ENCODE assay signal across 24 mouse cellular contexts in genomic region chr7:134227101-134227500, GRCm38 (mm10). TPM values are rescaled to one million over a fixed set of nuclear protein-coding genes. Genes with fewer than 3 reads are reported as not detected.
DNase-seq lines count a peak whose midpoint lies in the region; ATAC-seq and TF ChIP-seq lines count a peak whose summit lies in the region.
"Had no signal": no experiment of that assay in that cellular context is flagged by ENCODE, and none has a peak within 500 bp of the region (broad histone marks: within the 10 kb centered on the region; RNA-seq: fewer than 3 reads in every experiment).

No protein-coding gene starts in this region.

- intact Hi-C loops in heart, postnatal 25 days (cut with DNase I): loop anchor here (5.0 kb wide), 1 partner anchor 260 kb away; no protein-coding TSS in a partner anchor

- TF ChIP-seq POLR2A in lung, adult 2 months (IDR thresholded peaks at IDR 0.05; ENCODE audit: borderline replicate concordance, extremely low read depth, low read depth, low read length): no peak

- no peak overlapping the region for H3K4me3 ChIP-seq in heart, embryonic 10.5 days
- no peak overlapping the region for H3K4me3 ChIP-seq in lung, embryonic 14.5 days (ENCODE audit: low read depth, low read length)
- no peak overlapping the region for H3K4me3 ChIP-seq in lung, adult 2 months (replicated peaks; ENCODE audit: extremely low read depth, low read depth, low read length)
- no peak overlapping the region for H3K4me3 ChIP-seq in stomach, embryonic 14.5 days (ENCODE audit: low read depth, low read length)
- H3K4me3 ChIP-seq in stomach, postnatal 0 days (ENCODE audit: low read depth, low read length): no peak overlapping the region
- no peak overlapping the region for H3K4me3 ChIP-seq in limb, embryonic 10.5 days
- H3K4me3 ChIP-seq: embryonic facial prominence, embryonic 13.5 days; erythroblast, embryonic 14.5 days; forebrain, embryonic 12.5 days; forebrain, embryonic 15.5 days; heart, embryonic 12.5 days; heart, embryonic 15.5 days; hindbrain, embryonic 13.5 days had no signal

- H3K9me3 ChIP-seq in heart, embryonic 10.5 days: no peaks in the 10 kb centered on the region
- no peaks in the 10 kb centered on the region for H3K9me3 ChIP-seq in lung, embryonic 14.5 days (ENCODE audit: low read depth, low read length)
- H3K9me3 ChIP-seq in stomach, embryonic 14.5 days (ENCODE audit: control insufficient read depth, low read depth, low read length): no peaks in the 10 kb centered on the region
- no peaks in the 10 kb centered on the region for H3K9me3 ChIP-seq in stomach, postnatal 0 days (ENCODE audit: control insufficient read depth, low read length)
- H3K9me3 ChIP-seq in limb, embryonic 10.5 days (replicated peaks): no peaks in the 10 kb centered on the region
- H3K9me3 ChIP-seq: embryonic facial prominence, embryonic 13.5 days; forebrain, embryonic 12.5 days; forebrain, embryonic 15.5 days; heart, embryonic 12.5 days; heart, embryonic 15.5 days; hindbrain, embryonic 13.5 days had no signal

- no peaks in the 10 kb centered on the region for H3K36me3 ChIP-seq in heart, embryonic 10.5 days
- H3K36me3 ChIP-seq in lung, embryonic 14.5 days (ENCODE audit: insufficient read depth): no peaks in the 10 kb centered on the region
- no peaks in the 10 kb centered on the region for H3K36me3 ChIP-seq in stomach, embryonic 14.5 days (ENCODE audit: control insufficient read depth, insufficient read depth, low read length)
- no peaks in the 10 kb centered on the region for H3K36me3 ChIP-seq in stomach, postnatal 0 days (ENCODE audit: control insufficient read depth, insufficient read depth, low read length)
- H3K36me3 ChIP-seq in limb, embryonic 10.5 days: no peaks in the 10 kb centered on the region
- H3K36me3 ChIP-seq: embryonic facial prominence, embryonic 13.5 days; forebrain, embryonic 12.5 days; forebrain, embryonic 15.5 days; heart, embryonic 12.5 days; heart, embryonic 15.5 days; hindbrain, embryonic 13.5 days had no signal

- 89% methylated on average over 4 of the region's 4 CpGs for WGBS in heart, embryonic 10.5 days
- 60% methylated on average over 4 of the region's 4 CpGs for WGBS in lung, embryonic 14.5 days
- 85% methylated on average over 4 of the region's 4 CpGs for WGBS in lung, adult 2 months
- WGBS in stomach, embryonic 14.5 days: 72% methylated on average over 4 of the region's 4 CpGs
- WGBS in stomach, postnatal 0 days: 65% methylated on average over 4 of the region's 4 CpGs
- 83% methylated on average over 4 of the region's 4 CpGs for WGBS in limb, embryonic 10.5 days

- peak; percentile 69 for DNase-seq in heart, embryonic 10.5 days (ENCODE audit: low spot score)
- DNase-seq in heart, postnatal 25 days (ENCODE audit: low spot score): no peak
- DNase-seq in lung, embryonic 14.5 days: no peak
- no peak for DNase-seq in lung, adult 2 months
- no peak for DNase-seq in stomach, postnatal 0 days (ENCODE audit: low spot score)
- DNase-seq in limb, embryonic 10.5 days (ENCODE audit: low spot score): no peak
- DNase-seq in left cerebral cortex, adult 18-20 months (ENCODE audit: low spot score in 2 of 2): no peak
- DNase-seq: cerebellum, adult 11 months; cerebellum, adult 9-11 months; gastrocnemius, postnatal 10 days; gastrocnemius, postnatal 36 days had no signal

- H3K4me1 ChIP-seq in heart, embryonic 10.5 days: peaks cover 41% of the 10 kb centered on the region
- peaks cover 23% of the 10 kb centered on the region for H3K4me1 ChIP-seq in lung, embryonic 14.5 days (ENCODE audit: insufficient read depth)
- peaks cover 9% of the 10 kb centered on the region for H3K4me1 ChIP-seq in lung, adult 2 months (ENCODE audit: control insufficient read depth, insufficient read depth, low read length)
- peaks cover 15% of the 10 kb centered on the region for H3K4me1 ChIP-seq in stomach, embryonic 14.5 days (ENCODE audit: control insufficient read depth, insufficient read depth, low read length)
- H3K4me1 ChIP-seq in stomach, postnatal 0 days (replicated peaks; ENCODE audit: control insufficient read depth, insufficient read depth): no peaks in the 10 kb centered on the region
- peaks cover 51% of the 10 kb centered on the region for H3K4me1 ChIP-seq in limb, embryonic 10.5 days

- no peak overlapping the region for H3K9ac ChIP-seq in lung, embryonic 14.5 days
- H3K9ac ChIP-seq in stomach, embryonic 14.5 days (replicated peaks; ENCODE audit: low read depth, low read length): no peak overlapping the region
- H3K9ac ChIP-seq in stomach, postnatal 0 days (ENCODE audit: low read length): no peak overlapping the region
- H3K9ac ChIP-seq: embryonic facial prominence, embryonic 13.5 days; forebrain, embryonic 12.5 days; forebrain, embryonic 15.5 days; heart, embryonic 12.5 days; heart, embryonic 15.5 days; hindbrain, embryonic 13.5 days had no signal

- H3K4me2 ChIP-seq in lung, embryonic 14.5 days: no peak overlapping the region
- H3K4me2 ChIP-seq in stomach, embryonic 14.5 days (replicated peaks; ENCODE audit: low read depth, low read length): no peak overlapping the region
- H3K4me2 ChIP-seq in stomach, postnatal 0 days (replicated peaks; ENCODE audit: low read depth): no peak overlapping the region
- H3K4me2 ChIP-seq: embryonic facial prominence, embryonic 13.5 days; forebrain, embryonic 12.5 days; forebrain, embryonic 15.5 days; heart, embryonic 12.5 days; heart, embryonic 15.5 days; hindbrain, embryonic 13.5 days had no signal

- ATAC-seq in lung, embryonic 14.5 days (ENCODE audit: insufficient read depth): no peak
- ATAC-seq in stomach, embryonic 14.5 days (ENCODE audit: insufficient number of reproducible peaks, insufficient read depth, low FRiP score, low read depth): no peak
- ATAC-seq in stomach, postnatal 0 days (ENCODE audit: low FRiP score, low TSS enrichment): no peak
- ATAC-seq: CD4-positive, CD25-positive, alpha-beta regulatory T cell, adult 4 months; forebrain, embryonic 15.5 days; hindbrain, postnatal 0 days; inflammation-experienced regulatory T-cells, adult 6 months had no signal

- peaks cover 30% of the 10 kb centered on the region for H3K27me3 ChIP-seq in heart, embryonic 10.5 days (ENCODE audit: insufficient read depth, poor library complexity, severe bottlenecking)
- H3K27me3 ChIP-seq in lung, embryonic 14.5 days (ENCODE audit: insufficient read depth, low read length): no peaks in the 10 kb centered on the region
- peaks cover 10% of the 10 kb centered on the region; the same call in 1 of the 2 replicates for H3K27me3 ChIP-seq in stomach, embryonic 14.5 days (ENCODE audit: control insufficient read depth, insufficient read depth, low read length)
- peaks cover 2% of the 10 kb centered on the region; the same call in 1 of the 2 replicates for H3K27me3 ChIP-seq in stomach, postnatal 0 days (ENCODE audit: control insufficient read depth, insufficient read depth, low read length)
- peaks cover 27% of the 10 kb centered on the region for H3K27me3 ChIP-seq in limb, embryonic 10.5 days (ENCODE audit: low read depth, poor library complexity, severe bottlenecking)
- H3K27me3 ChIP-seq: forebrain, embryonic 15.5 days had no signal

- no peak for TF ChIP-seq EP300 in stomach, postnatal 0 days (optimal IDR thresholded peaks at IDR 0.05)

- no peak for TF ChIP-seq CTCF in lung, embryonic 14.5 days (IDR thresholded peaks at IDR 0.05; ENCODE audit: low read depth)
- TF ChIP-seq CTCF in lung, adult 2 months (IDR thresholded peaks at IDR 0.05; ENCODE audit: insufficient read depth, low read length): no peak
- TF ChIP-seq CTCF in stomach, postnatal 0 days (IDR thresholded peaks at IDR 0.05; ENCODE audit: low read depth): no peak

- peak overlapping the region; percentile 16; the same call in 1 of the 2 replicates for H3K27ac ChIP-seq in heart, embryonic 10.5 days
- H3K27ac ChIP-seq in lung, embryonic 14.5 days (ENCODE audit: low read depth): peak overlapping the region; percentile 65
- peak overlapping the region; percentile 23; the same call in 1 of the 2 replicates for H3K27ac ChIP-seq in stomach, embryonic 14.5 days (ENCODE audit: low read length)
- H3K27ac ChIP-seq in stomach, postnatal 0 days (replicated peaks): no peak overlapping the region
- H3K27ac ChIP-seq in limb, embryonic 10.5 days: peak overlapping the region; percentile 6; the same call in 1 of the 2 replicates
- H3K27ac ChIP-seq: forebrain, embryonic 12.5 days; heart, embryonic 15.5 days; hindbrain, embryonic 13.5 days; hindbrain, postnatal 0 days had no signal

RNA-seq across cellular contexts. Expression of gene Adam12, which starts 4.8 kb away (rescaled TPM):
- polyA plus RNA-seq in heart, embryonic 10.5 days (2016; fragmentation: Nextera tagmentation; extraction: Ambion mirVana): 4.3 and 9.6 TPM in 2 replicates
- 1 to 10 TPM in 1 of 2 experiments, under 1 TPM in 1; 0.78 to 1.4 TPM for total RNA-seq in heart, postnatal 25 days (2021)
- polyA plus RNA-seq in lung, embryonic 14.5 days (2014; fragmentation: Nextera tagmentation; extraction: Ambion mirVana): 40.3 and 50.9 TPM in 2 replicates
- polyA plus RNA-seq in lung, adult 2 months (2012; rRNA removed): 1.1 and 1.2 TPM in 2 replicates
- 10.9 and 13.0 TPM in 2 replicates for polyA plus RNA-seq in stomach, embryonic 14.5 days (2014; fragmentation: Nextera tagmentation; extraction: Ambion mirVana)
- polyA plus RNA-seq in stomach, postnatal 0 days (2015; fragmentation: Nextera tagmentation; extraction: Ambion mirVana): 0.57 and 1.0 TPM in 2 replicates
- polyA plus RNA-seq in limb, embryonic 10.5 days (2016; fragmentation: Nextera tagmentation; extraction: Ambion mirVana): 3.1 and 3.4 TPM in 2 replicates
- 1 to 10 TPM; 4.2 to 4.3 TPM for total RNA-seq in left cerebral cortex, adult 18-20 months (2021)
- total RNA-seq: granulocyte monocyte progenitor cell, adult 5-6 weeks; MEL had no signal
